Mouse (Mus musculus): ENCODE measurements around the gene Bin2. TPM values are rescaled to one million over a fixed set of nuclear protein-coding genes. Genes with fewer than 3 reads are reported as not detected.

Bin2 gene
- polyA plus RNA-seq, 1 experiment from 2014 or later, result 6.3 TPM

DNA sequence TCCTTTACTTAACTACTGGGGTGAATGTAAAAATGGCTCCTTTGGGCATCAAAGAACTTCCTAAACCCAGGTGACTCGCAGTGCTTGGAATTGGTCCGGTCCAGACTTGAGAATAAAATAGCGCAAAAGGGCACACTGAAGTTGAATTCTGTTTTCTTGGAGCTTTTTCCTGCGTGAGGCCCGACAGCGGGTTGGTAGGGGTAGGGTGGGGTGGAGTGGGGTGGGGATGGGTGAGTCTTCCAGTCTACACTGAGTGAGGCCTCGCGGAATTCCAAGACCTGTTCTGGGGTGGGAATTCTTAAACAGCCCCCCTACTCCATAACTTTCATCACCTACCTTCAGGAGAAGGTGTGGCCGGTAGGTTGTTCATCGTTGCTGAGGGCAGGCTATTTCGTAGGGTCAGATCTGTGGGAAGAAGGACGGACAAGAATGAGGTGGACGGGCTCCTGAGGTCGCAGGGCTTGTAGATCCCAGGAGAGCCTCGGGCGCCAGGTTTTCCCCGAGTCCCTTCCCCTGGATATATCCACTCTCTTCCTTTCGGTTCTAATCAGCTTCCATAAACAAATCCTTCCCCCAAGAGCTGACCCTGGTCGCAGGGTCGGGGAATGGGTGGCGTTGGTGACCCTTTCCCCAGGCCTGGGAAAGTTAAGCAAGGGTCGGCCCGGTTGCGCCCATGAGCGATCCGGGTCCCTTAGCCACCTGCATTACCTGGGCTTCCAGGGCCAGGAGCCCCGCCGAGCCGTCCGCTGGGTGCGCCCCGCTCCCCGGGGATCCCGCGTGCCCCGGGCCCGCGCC lies 33.3 kb downstream of the Bin2 start:
- peaks cover 20% of the 10 kb centered on the region for H3K4me1 ChIP-seq (ENCODE audit: control insufficient read depth, insufficient read depth, low read length)
- peak overlapping the region; percentile 78 for H3K9ac ChIP-seq (ENCODE audit: low read length)
- H3K4me2 ChIP-seq (ENCODE audit: low read depth, low read length), result peak overlapping the region; percentile 87
- no peaks in the 10 kb centered on the region for H3K36me3 ChIP-seq (ENCODE audit: control insufficient read depth, insufficient read depth, low read length)
- 3% methylated on average over 38 of the region's 38 CpGs for WGBS
- peaks cover 30% of the 10 kb centered on the region for H3K27me3 ChIP-seq (ENCODE audit: control insufficient read depth, insufficient read depth, low read length)
- no peak for ATAC-seq (ENCODE audit: insufficient read depth, low FRiP score)
- H3K27ac ChIP-seq (ENCODE audit: low read length), result peak overlapping the region; percentile 83
- H3K4me3 ChIP-seq (replicated peaks; ENCODE audit: low read length), result peak overlapping the region; percentile 61
- no peaks in the 10 kb centered on the region for H3K9me3 ChIP-seq (replicated peaks; ENCODE audit: control insufficient read depth, low read length)

DNA sequence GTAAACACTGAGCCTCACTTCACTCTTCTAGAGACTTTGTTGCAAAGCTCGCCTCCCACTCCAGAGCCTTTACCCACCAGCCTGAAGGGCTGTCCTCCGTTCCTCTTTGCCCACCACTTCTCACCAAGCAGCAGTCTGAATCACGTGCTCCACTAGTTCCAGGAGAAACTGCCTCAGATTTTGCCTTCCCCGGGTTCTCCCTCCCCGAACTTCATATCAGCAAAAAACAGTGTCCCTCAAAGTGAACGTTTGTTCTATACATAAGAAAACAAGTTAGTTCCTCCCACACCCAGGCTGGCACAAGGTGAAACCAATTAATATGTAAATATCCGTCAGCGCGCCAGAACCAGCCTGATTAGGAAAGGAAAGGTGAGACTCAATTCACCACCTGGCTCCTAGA lies 34.1 kb downstream of the Bin2 start:
- no peaks in the 10 kb centered on the region for H3K9me3 ChIP-seq (replicated peaks; ENCODE audit: control insufficient read depth, low read length)
- peak overlapping the region; percentile 78 for H3K9ac ChIP-seq (ENCODE audit: low read length)
- H3K4me3 ChIP-seq (replicated peaks; ENCODE audit: low read length), result peak overlapping the region; percentile 61
- peaks cover 30% of the 10 kb centered on the region for H3K27me3 ChIP-seq (ENCODE audit: control insufficient read depth, insufficient read depth, low read length)
- peak overlapping the region; percentile 83 for H3K27ac ChIP-seq (ENCODE audit: low read length)
- ATAC-seq (ENCODE audit: insufficient read depth, low FRiP score), result no peak
- H3K36me3 ChIP-seq (ENCODE audit: control insufficient read depth, insufficient read depth, low read length), result no peaks in the 10 kb centered on the region
- peaks cover 17% of the 10 kb centered on the region for H3K4me1 ChIP-seq (ENCODE audit: control insufficient read depth, insufficient read depth, low read length)
- WGBS, result 10% methylated on average over 9 of the region's 9 CpGs
- H3K4me2 ChIP-seq (ENCODE audit: low read depth, low read length), result peak overlapping the region; percentile 87

DNA sequence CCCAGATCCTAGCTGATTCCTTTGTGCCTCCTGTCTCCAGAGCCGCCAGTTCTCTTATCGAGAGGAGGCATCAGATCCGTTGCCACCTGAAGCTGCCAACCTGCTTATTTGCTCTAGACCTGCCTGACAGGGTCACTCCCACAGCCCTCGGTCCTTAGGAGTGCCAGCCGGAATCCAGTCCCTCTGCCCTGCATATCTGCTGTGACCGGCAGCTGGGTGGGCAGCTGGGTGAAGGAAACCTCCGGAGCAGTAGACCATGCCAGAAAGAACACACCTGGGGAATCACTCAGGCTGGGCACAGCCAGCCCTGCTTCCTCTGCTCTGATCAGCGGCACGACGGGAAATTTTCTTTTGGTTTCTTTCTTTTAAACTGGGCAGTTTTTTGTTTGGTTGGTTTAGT lies 36.0 kb downstream of the Bin2 start:
- H3K27me3 ChIP-seq (ENCODE audit: control insufficient read depth, insufficient read depth, low read length), result peaks cover 25% of the 10 kb centered on the region
- H3K4me2 ChIP-seq (ENCODE audit: low read depth, low read length), result peak overlapping the region; percentile 19; the same call in 1 of the 2 replicates
- peaks cover 18% of the 10 kb centered on the region for H3K4me1 ChIP-seq (ENCODE audit: control insufficient read depth, insufficient read depth, low read length)
- no peaks in the 10 kb centered on the region for H3K36me3 ChIP-seq (ENCODE audit: control insufficient read depth, insufficient read depth, low read length)
- H3K4me3 ChIP-seq (replicated peaks; ENCODE audit: low read length), result no peak overlapping the region
- WGBS, result 73% methylated on average over 10 of the region's 10 CpGs
- peak overlapping the region; percentile 41 for H3K27ac ChIP-seq (ENCODE audit: low read length)
- no peaks in the 10 kb centered on the region for H3K9me3 ChIP-seq (replicated peaks; ENCODE audit: control insufficient read depth, low read length)
- no peak for ATAC-seq (ENCODE audit: insufficient read depth, low FRiP score)
- H3K9ac ChIP-seq (ENCODE audit: low read length), result peak overlapping the region; percentile 46; the same call in 1 of the 2 replicates

DNA sequence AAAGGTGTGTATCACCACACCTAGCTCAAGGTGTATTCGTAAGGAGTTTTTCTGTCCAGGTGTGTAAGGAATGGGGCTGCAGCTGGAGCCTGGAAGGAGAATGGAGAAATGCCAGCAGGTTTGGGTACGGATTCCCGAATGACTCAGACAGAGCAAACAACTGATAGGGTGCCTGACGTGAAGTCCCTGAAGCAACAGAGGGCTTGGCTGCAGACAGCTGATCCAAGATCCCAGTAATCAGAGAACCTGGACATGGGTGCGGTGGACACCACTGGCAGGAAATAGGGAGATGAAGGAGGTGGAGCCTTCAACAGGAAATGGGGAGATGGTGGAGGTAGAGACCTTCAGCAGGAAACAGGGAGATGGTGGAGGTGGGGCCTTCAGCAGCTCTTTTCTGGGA lies 37.0 kb downstream of the Bin2 start:
- no peak overlapping the region for H3K4me3 ChIP-seq (replicated peaks; ENCODE audit: low read length)
- H3K27ac ChIP-seq (ENCODE audit: low read length), result peak overlapping the region; percentile 41
- 0 out of 2 replicates have a peak, but pooled peaks have one; percentile 9 for ATAC-seq (ENCODE audit: insufficient read depth, low FRiP score)
- H3K4me2 ChIP-seq (ENCODE audit: low read depth, low read length), result no peak overlapping the region
- no peaks in the 10 kb centered on the region for H3K36me3 ChIP-seq (ENCODE audit: control insufficient read depth, insufficient read depth, low read length)
- H3K4me1 ChIP-seq (ENCODE audit: control insufficient read depth, insufficient read depth, low read length), result peaks cover 22% of the 10 kb centered on the region
- H3K27me3 ChIP-seq (ENCODE audit: control insufficient read depth, insufficient read depth, low read length), result peaks cover 23% of the 10 kb centered on the region
- no peak overlapping the region for H3K9ac ChIP-seq (ENCODE audit: low read length)
- no peaks in the 10 kb centered on the region for H3K9me3 ChIP-seq (replicated peaks; ENCODE audit: control insufficient read depth, low read length)
- 61% methylated on average over 5 of the region's 5 CpGs for WGBS

DNA sequence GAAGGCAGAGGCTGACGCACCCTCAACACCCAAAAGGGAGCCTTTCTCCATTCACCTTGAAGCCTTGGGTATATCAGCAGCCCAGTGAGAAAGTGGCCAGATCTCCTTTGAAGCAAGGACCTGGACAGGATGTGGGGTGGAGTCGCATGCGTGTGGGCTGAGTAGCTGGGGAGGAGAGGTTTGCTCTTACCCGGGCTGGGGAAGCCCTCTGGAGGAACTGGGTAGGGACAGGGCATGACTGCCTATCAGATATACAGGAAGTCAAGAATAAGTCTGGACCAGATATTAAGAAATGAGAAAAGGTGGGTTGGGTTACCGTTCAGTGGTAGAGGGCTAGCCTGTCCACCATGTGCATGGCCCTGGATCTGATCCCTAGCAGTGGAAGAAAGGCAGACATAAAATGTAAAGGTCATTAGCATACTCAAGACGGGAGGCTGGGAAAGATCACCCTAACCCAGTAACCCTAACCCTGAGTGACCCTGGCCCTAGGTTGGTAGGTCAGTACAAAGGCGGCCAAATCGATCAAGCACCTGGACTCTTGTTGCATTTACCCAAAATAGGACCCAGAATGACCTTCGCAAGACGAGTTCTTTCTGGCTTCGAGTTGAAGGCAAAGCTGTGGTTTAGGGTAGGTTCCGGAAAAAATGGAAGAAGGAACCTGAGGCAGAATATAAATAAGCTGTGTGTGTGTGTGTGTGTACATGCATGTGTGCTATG lies 37.7 kb downstream of the Bin2 start:
- H3K4me3 ChIP-seq (replicated peaks; ENCODE audit: low read length), result no peak overlapping the region
- no peak overlapping the region for H3K9ac ChIP-seq (ENCODE audit: low read length)
- peaks cover 21% of the 10 kb centered on the region for H3K27me3 ChIP-seq (ENCODE audit: control insufficient read depth, insufficient read depth, low read length)
- peaks cover 19% of the 10 kb centered on the region for H3K4me1 ChIP-seq (ENCODE audit: control insufficient read depth, insufficient read depth, low read length)
- no peak overlapping the region for H3K4me2 ChIP-seq (ENCODE audit: low read depth, low read length)
- H3K27ac ChIP-seq (ENCODE audit: low read length), result no peak overlapping the region
- no peaks in the 10 kb centered on the region for H3K36me3 ChIP-seq (ENCODE audit: control insufficient read depth, insufficient read depth, low read length)
- 75% methylated on average over 12 of the region's 12 CpGs for WGBS
- no peaks in the 10 kb centered on the region for H3K9me3 ChIP-seq (replicated peaks; ENCODE audit: control insufficient read depth, low read length)
- no peak for ATAC-seq (ENCODE audit: insufficient read depth, low FRiP score)

DNA sequence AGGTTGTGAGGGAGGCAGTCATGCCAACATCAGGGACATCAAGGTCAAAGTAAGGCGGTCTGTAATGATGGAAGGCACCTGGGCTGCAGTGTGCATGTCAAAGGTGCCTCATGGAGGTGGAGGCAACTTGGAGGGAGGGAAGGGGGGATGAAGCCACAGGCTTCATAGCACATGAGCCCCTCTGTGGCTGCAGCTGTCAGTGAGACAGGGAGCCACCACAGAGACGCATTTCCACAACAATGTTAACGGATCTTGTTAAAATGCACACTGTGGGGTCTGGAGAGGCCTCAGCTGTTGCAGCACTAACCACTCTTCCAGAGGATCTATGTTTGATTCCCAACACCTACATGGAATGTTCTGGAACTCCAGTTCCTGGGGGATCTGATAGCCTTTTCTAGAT lies 39.2 kb downstream of the Bin2 start:
- Histone ChIP-seq H3K9ac (ENCODE audit: low read length) (no peak overlapping the region), H3K36me3 (ENCODE audit: control insufficient read depth, insufficient read depth, low read length) (no peaks in the 10 kb centered on the region), H3K27ac (ENCODE audit: low read length) (no peak overlapping the region), H3K4me3 (replicated peaks; ENCODE audit: low read length) (no peak overlapping the region), H3K4me2 (ENCODE audit: low read depth, low read length) (no peak overlapping the region), H3K4me1 (ENCODE audit: control insufficient read depth, insufficient read depth, low read length) (peaks cover 19% of the 10 kb centered on the region), H3K9me3 (replicated peaks; ENCODE audit: control insufficient read depth, low read length) (no peaks in the 10 kb centered on the region), H3K27me3 (ENCODE audit: control insufficient read depth, insufficient read depth, low read length) (peaks cover 8% of the 10 kb centered on the region; the same call in 1 of the 2 replicates)
- no peak for ATAC-seq (ENCODE audit: insufficient read depth, low FRiP score)
- WGBS, result 69% methylated on average over 3 of the region's 3 CpGs

DNA sequence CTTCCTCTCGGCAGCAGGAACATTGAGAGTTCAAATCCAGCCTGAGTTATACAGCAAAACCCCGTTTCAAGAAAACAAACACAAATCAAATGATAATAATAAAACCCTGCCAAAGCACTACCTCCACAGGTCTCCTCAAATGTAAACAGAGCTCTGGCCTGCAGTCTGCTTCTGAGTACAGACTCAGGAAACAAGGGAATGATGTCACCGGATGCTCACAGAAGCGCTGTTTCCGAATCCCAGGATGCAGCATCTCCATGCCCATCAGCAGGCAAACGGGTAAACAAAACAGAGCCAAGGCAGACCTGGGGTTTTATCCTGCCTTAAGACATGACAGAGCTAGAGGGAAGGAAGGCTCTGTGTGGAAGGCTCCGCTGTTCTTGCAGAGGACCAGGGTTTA lies 40.6 kb downstream of the Bin2 start:
- no peak overlapping the region for H3K4me2 ChIP-seq (ENCODE audit: low read depth, low read length)
- no peak for ATAC-seq (ENCODE audit: insufficient read depth, low FRiP score)
- no peaks in the 10 kb centered on the region for H3K27me3 ChIP-seq (ENCODE audit: control insufficient read depth, insufficient read depth, low read length)
- H3K4me1 ChIP-seq (ENCODE audit: control insufficient read depth, insufficient read depth, low read length), result peaks cover 19% of the 10 kb centered on the region
- H3K9ac ChIP-seq (ENCODE audit: low read length), result no peak overlapping the region
- H3K4me3 ChIP-seq (replicated peaks; ENCODE audit: low read length), result no peak overlapping the region
- H3K36me3 ChIP-seq (ENCODE audit: control insufficient read depth, insufficient read depth, low read length), result peaks cover 3% of the 10 kb centered on the region; the same call in 1 of the 2 replicates
- no peaks in the 10 kb centered on the region for H3K9me3 ChIP-seq (replicated peaks; ENCODE audit: control insufficient read depth, low read length)
- WGBS, result 48% methylated on average over 7 of the region's 7 CpGs
- H3K27ac ChIP-seq (ENCODE audit: low read length), result peak overlapping the region; percentile 18; the same call in 1 of the 2 replicates

DNA sequence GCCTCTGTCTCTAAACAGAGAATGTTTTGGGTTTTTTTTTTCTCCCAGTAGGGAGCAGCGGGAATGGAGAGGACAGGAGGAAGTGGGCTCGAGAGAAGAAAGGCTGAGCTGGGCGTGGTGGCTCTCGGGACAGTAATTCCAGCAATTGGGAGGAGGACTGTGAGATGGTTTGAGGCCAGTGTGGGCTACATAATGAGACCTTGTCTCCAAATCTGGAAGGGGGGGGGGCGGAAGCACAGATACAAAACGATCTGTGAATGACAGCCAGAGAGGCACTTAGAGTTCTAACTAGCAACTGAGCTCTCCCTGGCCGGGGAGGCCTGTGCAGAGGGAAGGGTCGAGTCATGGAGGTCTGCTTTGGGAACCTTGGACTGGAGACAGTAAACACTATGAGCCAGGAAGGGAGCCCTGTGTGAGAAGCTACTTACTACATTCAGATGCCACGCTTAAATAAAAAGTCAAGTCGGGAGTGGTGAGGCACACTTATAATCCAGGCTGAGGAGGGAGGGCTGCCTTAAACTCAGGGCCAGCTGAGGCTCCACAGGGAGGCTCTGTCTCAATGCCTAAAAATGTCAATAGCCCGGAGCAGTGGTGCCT lies 41.5 kb downstream of the Bin2 start:
- Histone ChIP-seq H3K4me1 (ENCODE audit: control insufficient read depth, insufficient read depth, low read length) (peaks cover 15% of the 10 kb centered on the region), H3K4me2 (ENCODE audit: low read depth, low read length) (0 out of 2 replicates have a peak overlapping the region, but pooled peaks have one; percentile 0), H3K27me3 (ENCODE audit: control insufficient read depth, insufficient read depth, low read length) (no peaks in the 10 kb centered on the region), H3K9ac (ENCODE audit: low read length) (peak overlapping the region; percentile 36), H3K36me3 (ENCODE audit: control insufficient read depth, insufficient read depth, low read length) (peaks cover 3% of the 10 kb centered on the region; the same call in 1 of the 2 replicates), H3K4me3 (replicated peaks; ENCODE audit: low read length) (no peak overlapping the region), H3K9me3 (replicated peaks; ENCODE audit: control insufficient read depth, low read length) (no peaks in the 10 kb centered on the region), H3K27ac (ENCODE audit: low read length) (peak overlapping the region; percentile 34)
- ATAC-seq (ENCODE audit: insufficient read depth, low FRiP score), result no peak
- 13% methylated on average over 11 of the region's 11 CpGs for WGBS

DNA sequence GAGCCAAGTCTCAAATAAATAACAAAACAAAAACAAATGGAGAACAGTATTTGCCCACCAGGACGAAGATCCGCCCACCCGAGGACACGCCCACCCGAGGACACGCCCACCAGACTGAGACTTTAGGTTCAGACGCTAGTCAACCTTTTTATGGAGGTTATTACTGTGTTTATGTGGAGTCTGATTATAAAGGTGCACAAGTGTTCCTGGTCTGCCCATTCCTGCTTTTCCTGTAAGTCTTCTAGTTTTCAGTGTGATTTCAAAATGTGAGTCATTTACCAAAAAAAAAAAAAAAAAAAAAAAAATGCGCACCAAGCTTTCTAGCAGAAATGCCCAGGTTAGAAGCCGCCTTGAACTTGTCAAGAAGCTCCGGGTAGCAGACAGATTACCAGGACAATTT lies 42.1 kb downstream of the Bin2 start:
- no peak for ATAC-seq (ENCODE audit: insufficient read depth, low FRiP score)
- Histone ChIP-seq H3K9me3 (replicated peaks; ENCODE audit: control insufficient read depth, low read length) (no peaks in the 10 kb centered on the region), H3K36me3 (ENCODE audit: control insufficient read depth, insufficient read depth, low read length) (peaks cover 3% of the 10 kb centered on the region; the same call in 1 of the 2 replicates), H3K27me3 (ENCODE audit: control insufficient read depth, insufficient read depth, low read length) (no peaks in the 10 kb centered on the region), H3K4me1 (ENCODE audit: control insufficient read depth, insufficient read depth, low read length) (peaks cover 9% of the 10 kb centered on the region), H3K4me3 (replicated peaks; ENCODE audit: low read length) (no peak overlapping the region), H3K9ac (ENCODE audit: low read length) (no peak overlapping the region), H3K27ac (ENCODE audit: low read length) (peak overlapping the region; percentile 34), H3K4me2 (ENCODE audit: low read depth, low read length) (0 out of 2 replicates have a peak overlapping the region, but pooled peaks have one; percentile 0)
- 20% methylated on average over 10 of the region's 10 CpGs for WGBS
